Mouse (Mus musculus): ENCODE measurements around the gene Ulk1. TPM values are rescaled to one million over a fixed set of nuclear protein-coding genes. Genes with fewer than 3 reads are reported as not detected.

Ulk1 gene
- polyA plus RNA-seq, 2 experiments = 13.3 to 18.3 TPM

DNA sequence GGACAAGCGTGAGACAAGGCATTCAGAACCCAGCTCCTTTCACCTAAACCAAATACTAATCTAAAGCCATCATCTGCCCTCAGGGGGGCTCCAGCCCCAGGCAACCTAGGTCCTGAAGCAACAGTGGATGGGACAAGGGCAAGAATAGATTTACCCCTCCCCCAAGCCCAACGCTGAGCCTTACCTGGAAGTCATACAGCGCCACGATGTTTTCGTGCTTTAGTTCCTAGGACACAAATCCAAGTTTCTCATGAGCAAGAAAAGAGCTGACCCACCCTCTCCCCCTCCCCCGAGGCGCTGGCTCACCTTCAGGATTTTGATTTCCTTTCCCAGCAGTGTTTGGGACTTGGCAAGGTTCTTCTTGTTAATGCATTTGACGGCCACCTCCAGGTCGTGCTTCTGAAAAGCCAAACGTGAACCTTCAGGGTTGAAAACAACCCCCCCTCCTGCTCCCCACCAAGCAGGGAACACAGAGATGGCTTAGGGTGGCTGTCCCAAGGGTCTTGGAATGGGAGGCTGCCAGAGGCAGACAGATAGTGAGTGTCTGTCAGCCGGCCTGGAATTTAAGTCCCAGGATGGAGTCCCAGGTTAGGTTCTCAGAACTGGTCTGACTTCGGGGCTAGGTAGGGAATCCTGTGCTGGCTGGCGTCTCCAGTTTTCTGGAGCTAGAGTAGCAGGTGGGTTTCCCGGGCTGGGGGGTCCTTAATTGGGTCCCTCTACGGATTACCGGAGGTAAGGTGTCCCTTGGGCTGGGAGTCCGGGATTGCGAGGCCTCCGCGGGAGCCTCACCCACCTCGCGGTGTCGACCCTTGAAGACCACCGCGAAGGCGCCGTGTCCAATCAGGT is 853 bp downstream of the Ulk1 start:
- peak overlapping the region; percentile 67 to 85 for H3K4me3 ChIP-seq (ENCODE audit: insufficient read depth in 1 of 2, low read depth in 2 of 2, low read length in 2 of 2)
- H3K36me3 ChIP-seq (replicated peaks; ENCODE audit: control insufficient read depth, insufficient read depth, low read depth) = peaks cover 12% of the 10 kb centered on the region; the same call in 1 of the 2 replicates
- H3K9me3 ChIP-seq (ENCODE audit: control insufficient read depth, low read length) = no peaks in the 10 kb centered on the region
- ATAC-seq (ENCODE audit: insufficient read depth) (no peak), DNase-seq (ENCODE audit: low read depth in 3 of 3, low spot score in 3 of 3) (no peak)
- H3K27me3 ChIP-seq (ENCODE audit: control insufficient read depth, insufficient read depth, low read length) = no peaks in the 10 kb centered on the region
- H3K4me1 ChIP-seq (replicated peaks; ENCODE audit: control insufficient read depth in 2 of 2, insufficient read depth in 2 of 2, low read length in 1 of 2) = peaks cover 21 to 38% of the 10 kb centered on the region in 2 experiments
- peak overlapping the region; percentile 85 for H3K4me2 ChIP-seq (ENCODE audit: low read depth)
- peak overlapping the region; percentile 91 for H3K9ac ChIP-seq (replicated peaks)
- H3K27ac ChIP-seq = peak overlapping the region; percentile 76
- TF ChIP-seq EP300 (IDR thresholded peaks at IDR 0.05; ENCODE audit: low read depth) (no peak), CTCF (IDR thresholded peaks at IDR 0.05; ENCODE audit: low read depth) (no peak)
- under 1% methylated on average over 27 of the region's 27 CpGs for WGBS (ENCODE audit: insufficient replicate concordance)

DNA sequence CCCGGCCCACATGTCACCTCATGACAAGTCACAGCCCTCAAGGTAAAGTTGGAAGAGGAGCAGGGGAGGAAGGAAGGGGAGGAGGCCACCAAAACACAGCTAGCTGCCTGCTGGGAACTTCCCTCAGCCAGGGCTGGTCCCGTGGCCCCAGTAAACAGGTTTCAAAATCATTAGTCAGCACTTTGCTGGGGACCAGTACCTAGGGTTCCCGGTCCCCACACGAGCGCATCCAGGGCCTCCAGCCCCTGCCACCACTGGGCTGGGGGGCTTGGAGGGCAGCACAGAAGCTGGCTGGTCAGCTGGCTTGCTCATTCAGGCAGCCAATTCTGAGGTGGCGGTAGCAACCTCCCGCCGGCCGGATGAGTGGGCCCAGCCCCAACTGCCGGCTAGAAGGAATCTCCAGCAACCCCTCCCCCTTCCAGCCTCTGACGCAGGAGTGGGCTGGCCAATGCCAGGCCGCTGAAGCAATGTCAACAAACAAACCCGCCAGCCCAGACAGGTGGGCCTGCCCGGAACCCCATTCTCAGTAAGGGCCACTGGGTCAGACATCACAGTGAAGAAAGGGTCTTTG is 1.8 kb downstream of the Ulk1 start:
- Histone ChIP-seq H3K36me3 (replicated peaks; ENCODE audit: control insufficient read depth, insufficient read depth, low read depth) (peaks cover 12% of the 10 kb centered on the region; the same call in 1 of the 2 replicates), H3K27ac (peak overlapping the region; percentile 76), H3K9ac (replicated peaks) (peak overlapping the region; percentile 91), H3K27me3 (ENCODE audit: control insufficient read depth, insufficient read depth, low read length) (no peaks in the 10 kb centered on the region), H3K9me3 (ENCODE audit: control insufficient read depth, low read length) (no peaks in the 10 kb centered on the region), H3K4me3 (ENCODE audit: insufficient read depth in 1 of 2, low read depth in 2 of 2, low read length in 2 of 2) (peak overlapping the region; percentile 67 to 85), H3K4me2 (ENCODE audit: low read depth) (peak overlapping the region; percentile 85), H3K4me1 (replicated peaks; ENCODE audit: control insufficient read depth in 2 of 2, insufficient read depth in 2 of 2, low read length in 1 of 2) (peaks cover 23 to 41% of the 10 kb centered on the region in 2 experiments)
- TF ChIP-seq CTCF (IDR thresholded peaks at IDR 0.05; ENCODE audit: low read depth) (no peak), EP300 (IDR thresholded peaks at IDR 0.05; ENCODE audit: low read depth) (peak; percentile 28)
- under 1% methylated on average over 14 of the region's 14 CpGs for WGBS (ENCODE audit: insufficient replicate concordance)
- ATAC-seq (ENCODE audit: insufficient read depth) = peak; percentile 73
- DNase-seq (ENCODE audit: low read depth in 3 of 3, low spot score in 3 of 3) = peak; percentile 75 to 79 (median 76)

DNA sequence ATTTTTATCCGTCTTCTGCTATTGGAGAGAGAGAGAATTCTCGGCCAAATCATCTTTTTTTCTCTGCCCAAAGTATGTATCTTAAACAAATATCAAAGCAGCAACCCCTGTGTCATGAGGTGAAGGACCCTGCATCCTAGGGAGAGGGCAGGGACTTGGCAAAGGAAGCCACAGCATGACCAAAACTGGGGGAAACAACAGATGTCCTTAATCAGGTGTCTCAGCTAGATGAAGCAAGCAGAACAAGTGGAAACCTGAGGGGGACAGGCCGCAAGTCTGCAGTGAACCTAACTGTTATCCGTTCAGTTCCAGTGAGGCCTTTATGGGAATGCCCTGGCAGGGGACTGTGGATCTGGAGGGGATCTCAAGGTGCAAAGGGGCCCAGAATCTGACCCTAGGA is 2.4 kb downstream of the Ulk1 start:
- 77% methylated on average over 4 of the region's 4 CpGs for WGBS (ENCODE audit: insufficient replicate concordance)
- H3K4me1 ChIP-seq (replicated peaks; ENCODE audit: control insufficient read depth in 2 of 2, insufficient read depth in 2 of 2, low read length in 1 of 2) = peaks cover 23 to 43% of the 10 kb centered on the region in 2 experiments

DNA sequence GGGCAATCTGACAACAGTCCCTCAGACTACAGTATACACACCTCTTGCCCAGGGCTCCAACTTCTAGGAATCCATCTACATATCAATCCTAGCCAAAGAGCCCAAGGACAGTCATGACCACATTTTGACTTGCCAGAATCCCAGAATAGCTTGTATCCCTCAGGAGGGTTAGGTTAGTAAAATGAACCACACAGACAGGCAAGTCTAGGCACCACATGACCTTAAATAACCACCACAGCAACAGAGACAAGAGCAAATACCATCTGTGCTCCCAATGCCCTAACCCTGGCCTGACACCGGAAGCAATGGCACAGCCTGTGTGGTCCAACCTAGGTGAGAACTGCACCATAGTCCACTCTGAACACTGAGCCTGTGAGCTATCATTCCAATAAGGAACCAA is 3.2 kb downstream of the Ulk1 start:
- Histone ChIP-seq H3K36me3 (replicated peaks; ENCODE audit: control insufficient read depth, insufficient read depth, low read depth) (peaks cover 12% of the 10 kb centered on the region; the same call in 1 of the 2 replicates), H3K27me3 (ENCODE audit: control insufficient read depth, insufficient read depth, low read length) (no peaks in the 10 kb centered on the region), H3K9ac (replicated peaks) (no peak overlapping the region; the same call in 1 of the 2 replicates), H3K9me3 (ENCODE audit: control insufficient read depth, low read length) (no peaks in the 10 kb centered on the region), H3K4me2 (ENCODE audit: low read depth) (peak overlapping the region; percentile 85), H3K27ac (peak overlapping the region; percentile 21; the same call in 1 of the 2 replicates), H3K4me3 (ENCODE audit: insufficient read depth in 1 of 2, low read depth in 2 of 2, low read length in 2 of 2) (no peak overlapping the region), H3K4me1 (replicated peaks; ENCODE audit: control insufficient read depth in 2 of 2, insufficient read depth in 2 of 2, low read length in 1 of 2) (peaks cover 23 to 46% of the 10 kb centered on the region in 2 experiments)
- DNase-seq (ENCODE audit: low read depth in 3 of 3, low spot score in 3 of 3) (no peak), ATAC-seq (ENCODE audit: insufficient read depth) (no peak)
- 91% methylated on average over 1 of the region's 1 CpGs for WGBS (ENCODE audit: insufficient replicate concordance)
- TF ChIP-seq CTCF (IDR thresholded peaks at IDR 0.05; ENCODE audit: low read depth) (no peak), EP300 (IDR thresholded peaks at IDR 0.05; ENCODE audit: low read depth) (no peak)

More for the DNA sequence above, 2.4 kb downstream of the Ulk1 start:
- Histone ChIP-seq H3K27ac (peak overlapping the region; percentile 76), H3K9ac (replicated peaks) (peak overlapping the region; percentile 91), H3K36me3 (replicated peaks; ENCODE audit: control insufficient read depth, insufficient read depth, low read depth) (peaks cover 12% of the 10 kb centered on the region; the same call in 1 of the 2 replicates), H3K4me2 (ENCODE audit: low read depth) (peak overlapping the region; percentile 85), H3K4me3 (ENCODE audit: insufficient read depth in 1 of 2, low read depth in 2 of 2, low read length in 2 of 2) (peak overlapping the region; percentile 67 to 85), H3K9me3 (ENCODE audit: control insufficient read depth, low read length) (no peaks in the 10 kb centered on the region), H3K27me3 (ENCODE audit: control insufficient read depth, insufficient read depth, low read length) (no peaks in the 10 kb centered on the region)
- TF ChIP-seq CTCF (IDR thresholded peaks at IDR 0.05; ENCODE audit: low read depth) = no peak
- no peak for TF ChIP-seq EP300 (IDR thresholded peaks at IDR 0.05; ENCODE audit: low read depth)
- ATAC-seq (ENCODE audit: insufficient read depth) = no peak
- no peak for DNase-seq (ENCODE audit: low read depth in 3 of 3, low spot score in 3 of 3)

DNA sequence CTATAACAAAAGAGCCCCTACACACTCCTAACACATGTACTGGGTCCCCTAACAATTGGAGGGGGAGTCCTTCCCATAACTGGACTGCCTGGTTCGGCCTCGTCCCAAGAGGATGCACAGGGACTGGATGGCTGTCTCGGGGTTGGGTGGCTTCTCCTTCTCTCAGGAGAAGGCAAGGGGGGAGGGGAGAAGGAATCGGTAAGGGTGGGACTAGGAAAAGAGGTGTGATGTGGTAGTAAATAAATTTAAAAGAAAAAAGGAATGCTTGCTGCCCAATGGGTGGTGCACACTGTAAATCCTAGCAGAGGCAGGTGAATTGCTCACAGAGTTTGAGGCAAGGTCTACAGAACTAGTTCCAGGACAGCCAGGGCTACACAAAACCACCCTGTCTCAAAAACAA is 3.7 kb downstream of the Ulk1 start:
- Histone ChIP-seq H3K9me3 (ENCODE audit: control insufficient read depth, low read length) (no peaks in the 10 kb centered on the region), H3K4me3 (ENCODE audit: insufficient read depth in 1 of 2, low read depth in 2 of 2, low read length in 2 of 2) (no peak overlapping the region), H3K9ac (replicated peaks) (no peak overlapping the region), H3K27ac (no peak overlapping the region), H3K27me3 (ENCODE audit: control insufficient read depth, insufficient read depth, low read length) (no peaks in the 10 kb centered on the region), H3K36me3 (replicated peaks; ENCODE audit: control insufficient read depth, insufficient read depth, low read depth) (peaks cover 12% of the 10 kb centered on the region; the same call in 1 of the 2 replicates), H3K4me1 (replicated peaks; ENCODE audit: control insufficient read depth in 2 of 2, insufficient read depth in 2 of 2, low read length in 1 of 2) (peaks cover 23 to 46% of the 10 kb centered on the region in 2 experiments), H3K4me2 (ENCODE audit: low read depth) (no peak overlapping the region)
- ATAC-seq (ENCODE audit: insufficient read depth) (no peak), DNase-seq (ENCODE audit: low read depth in 3 of 3, low spot score in 3 of 3) (no peak)
- TF ChIP-seq EP300 (IDR thresholded peaks at IDR 0.05; ENCODE audit: low read depth) = no peak
- TF ChIP-seq CTCF (IDR thresholded peaks at IDR 0.05; ENCODE audit: low read depth) = no peak
- 84% methylated on average over 4 of the region's 4 CpGs for WGBS (ENCODE audit: insufficient replicate concordance)
